Mouse (Mus musculus): ENCODE results near the gene Ndel1. TPM values are rescaled to one million over a fixed set of nuclear protein-coding genes. Genes with fewer than 3 reads are reported as not detected.

Gene Ndel1
- 42.3 and 50.9 TPM in 2 replicates for polyA plus RNA-seq (2015; fragmentation: Nextera tagmentation; extraction: Ambion mirVana)

DNA sequence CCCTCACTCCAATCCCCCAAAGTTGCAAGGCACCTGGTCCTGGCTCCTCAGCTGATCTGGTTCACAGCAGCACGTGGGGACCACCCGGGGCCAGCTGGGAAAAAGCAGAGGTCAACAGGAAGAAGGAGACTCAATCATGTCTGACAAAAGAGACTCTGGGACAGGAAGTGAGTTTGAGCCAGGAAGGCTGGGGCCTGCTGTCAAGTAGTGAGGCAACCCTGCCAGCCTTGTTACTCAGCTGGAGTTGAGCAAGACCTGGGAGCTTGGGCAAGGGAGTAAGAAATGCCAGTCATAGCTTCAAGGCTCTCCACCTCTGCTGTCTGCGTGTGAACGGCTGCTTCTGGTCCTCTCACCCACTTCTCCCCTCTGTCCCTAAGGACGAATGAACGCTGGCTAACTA lies at the start of gene Ndel1:
Ndel1 (minus strand) TSS at position 111 of the 400 bp plus-strand sequence.

DNA sequence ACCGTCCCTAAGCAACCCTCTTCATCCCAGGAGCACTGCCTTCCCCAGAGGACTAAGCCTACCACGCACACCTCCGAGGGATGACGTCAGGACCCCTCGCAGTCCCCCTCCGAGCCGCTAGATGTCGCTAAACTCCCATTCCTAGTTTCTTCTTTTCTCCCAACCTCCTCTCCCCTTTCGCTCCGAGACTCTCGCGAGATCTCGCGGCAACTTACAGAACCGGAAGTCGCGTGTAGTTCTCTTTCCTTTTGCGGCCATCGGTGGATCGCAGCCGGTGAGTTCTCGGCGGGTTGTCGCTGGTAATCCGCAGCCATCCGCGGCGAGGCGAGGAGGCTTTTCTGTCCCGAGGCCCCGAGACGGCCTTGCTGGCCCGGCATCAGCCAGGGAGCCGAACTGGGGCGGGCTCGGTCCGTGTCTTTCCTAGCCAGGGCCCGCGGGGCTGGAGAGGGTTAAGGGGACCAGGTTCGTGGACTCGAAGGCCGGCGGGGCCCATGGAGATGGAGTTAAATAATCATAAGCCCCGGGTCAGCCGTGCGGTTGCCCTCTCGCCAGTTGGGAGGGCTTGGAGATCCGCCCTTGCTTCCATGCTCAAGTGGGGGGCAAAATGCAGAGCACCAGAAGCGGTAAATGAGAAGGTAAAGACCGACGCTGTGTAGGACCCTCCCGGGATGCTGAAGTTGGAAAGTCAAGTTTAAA lies 29.8 kb upstream of the Ndel1 start, which contains the start of gene Rpl26:
Rpl26 (plus strand) TSS at position 233 of the 696 bp plus-strand sequence.

DNA sequence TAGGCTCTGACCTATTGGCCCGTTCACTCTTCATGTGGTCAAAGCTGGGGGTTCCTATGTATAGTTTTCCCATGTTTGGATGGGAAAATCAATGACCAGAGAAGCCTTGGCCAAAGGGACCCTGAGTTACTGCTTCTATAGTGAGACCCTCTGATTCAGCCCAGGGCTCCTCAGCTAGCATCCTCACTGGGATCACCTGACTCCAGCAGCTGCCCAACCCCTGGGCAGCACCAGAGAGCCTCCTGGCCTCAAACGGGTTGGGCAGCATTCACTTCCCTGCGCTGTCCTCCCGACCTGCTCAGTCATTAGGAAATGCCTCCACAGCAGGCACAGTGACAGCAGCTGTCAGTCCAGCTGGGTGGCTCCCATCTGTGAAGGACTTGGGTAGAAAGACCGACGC lies 16.6 kb upstream of the Ndel1 start, which contains the start of gene Rnf222:
Rnf222 (plus strand) TSS at position 301 of the 400 bp plus-strand sequence.

Other genes with a start within 250 kb of the Ndel1 start
- gene Myh10, start 180.3 kb downstream of the Ndel1 start, polyA plus RNA-seq (2015; fragmentation: Nextera tagmentation; extraction: Ambion mirVana), result 40.0 and 42.0 TPM in 2 replicates
- gene Rnf222, start 16.7 kb upstream of the Ndel1 start, polyA plus RNA-seq (2015; fragmentation: Nextera tagmentation; extraction: Ambion mirVana), result 0.06 and 0.11 TPM in 2 replicates
- gene Rpl26, start 29.7 kb upstream of the Ndel1 start, polyA plus RNA-seq (2015; fragmentation: Nextera tagmentation; extraction: Ambion mirVana), result 915 and 947 TPM in 2 replicates
- not detected in 2 replicates for gene Odf4, start 55.2 kb upstream of the Ndel1 start, polyA plus RNA-seq (2015; fragmentation: Nextera tagmentation; extraction: Ambion mirVana)
- 3.7 and 4.0 TPM in 2 replicates for gene Arhgef15, start 85.6 kb upstream of the Ndel1 start, polyA plus RNA-seq (2015; fragmentation: Nextera tagmentation; extraction: Ambion mirVana)
- 0.77 and 1.0 TPM in 2 replicates for gene Slc25a35, start 96.3 kb upstream of the Ndel1 start, polyA plus RNA-seq (2015; fragmentation: Nextera tagmentation; extraction: Ambion mirVana)
- gene Rangrf, start 103.3 kb upstream of the Ndel1 start, polyA plus RNA-seq (2015; fragmentation: Nextera tagmentation; extraction: Ambion mirVana), result 45.0 and 45.7 TPM in 2 replicates
- gene Pfas, start 136.6 kb upstream of the Ndel1 start, polyA plus RNA-seq (2015; fragmentation: Nextera tagmentation; extraction: Ambion mirVana), result 36.9 and 37.1 TPM in 2 replicates
- 20.3 and 21.5 TPM in 2 replicates for gene Ctc1, start 144.1 kb upstream of the Ndel1 start, polyA plus RNA-seq (2015; fragmentation: Nextera tagmentation; extraction: Ambion mirVana)
- gene Aurkb, start 173.8 kb upstream of the Ndel1 start, polyA plus RNA-seq (2015; fragmentation: Nextera tagmentation; extraction: Ambion mirVana), result 120 and 126 TPM in 2 replicates
- gene Borcs6, start 187.9 kb upstream of the Ndel1 start, polyA plus RNA-seq (2015; fragmentation: Nextera tagmentation; extraction: Ambion mirVana), result 8.3 and 9.8 TPM in 2 replicates
- gene Tmem107, start 198.9 kb upstream of the Ndel1 start, polyA plus RNA-seq (2015; fragmentation: Nextera tagmentation; extraction: Ambion mirVana), result 39.0 and 47.7 TPM in 2 replicates
- gene Vamp2, start 216.6 kb upstream of the Ndel1 start, polyA plus RNA-seq (2015; fragmentation: Nextera tagmentation; extraction: Ambion mirVana), result 29.9 and 31.7 TPM in 2 replicates
- gene Per1, start 223.4 kb upstream of the Ndel1 start, polyA plus RNA-seq (2015; fragmentation: Nextera tagmentation; extraction: Ambion mirVana), result 4.2 and 7.6 TPM in 2 replicates
- gene Hes7, start 248.5 kb upstream of the Ndel1 start, polyA plus RNA-seq (2015; fragmentation: Nextera tagmentation; extraction: Ambion mirVana), result 0.22 and 0.32 TPM in 2 replicates